Mouse (Mus musculus): Measurements from ENCODE around the gene Cacna1d. TPM values are rescaled to one million over a fixed set of nuclear protein-coding genes. Genes with fewer than 3 reads are reported as not detected.

Cacna1d gene
- polyA plus RNA-seq, 1 experiment from 2014 or later = 2.2 TPM

- H3K27me3 ChIP-seq (ENCODE audit: control insufficient read depth, insufficient read depth, low read length) = no peaks in the 10 kb centered on the region
- no peak for DNase-seq (ENCODE audit: low spot score)
Observed at GRCm38 (mm10) chr14:30474416-30474815, 16.8 kb downstream of the Cacna1d start.

DNA sequence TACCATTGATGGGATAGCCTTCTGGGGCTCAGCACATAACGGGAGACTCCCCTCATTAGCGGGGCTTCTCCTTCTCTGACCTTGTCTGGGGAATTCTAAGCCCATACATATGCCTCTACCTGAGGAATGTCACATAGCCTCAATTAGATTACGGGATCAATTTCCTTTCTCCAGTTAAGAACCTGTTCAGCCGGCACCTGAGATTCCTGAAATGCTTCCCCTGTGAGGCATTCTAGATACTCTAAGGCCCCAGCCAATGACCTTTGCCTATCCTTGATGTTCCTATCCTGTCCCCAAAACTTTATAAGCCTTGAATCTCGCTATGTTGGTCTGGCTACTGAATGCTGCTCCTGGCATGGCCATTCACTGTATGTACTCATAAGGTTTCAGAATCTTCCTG lies 17.6 kb downstream of the Cacna1d start:
- 53% methylated on average over 5 of the region's 5 CpGs for WGBS
- no peaks in the 10 kb centered on the region for H3K36me3 ChIP-seq (ENCODE audit: control insufficient read depth, insufficient read depth, low read length)
- no peak for ATAC-seq (ENCODE audit: low FRiP score, low TSS enrichment)
- H3K4me2 ChIP-seq (replicated peaks; ENCODE audit: low read depth) = no peak overlapping the region
- H3K9ac ChIP-seq (ENCODE audit: low read length) = no peak overlapping the region
- no peaks in the 10 kb centered on the region for H3K9me3 ChIP-seq (ENCODE audit: control insufficient read depth, low read length)
- no peaks in the 10 kb centered on the region for H3K27me3 ChIP-seq (ENCODE audit: control insufficient read depth, insufficient read depth, low read length)
- no peak overlapping the region for H3K27ac ChIP-seq (replicated peaks)
- no peaks in the 10 kb centered on the region for H3K4me1 ChIP-seq (replicated peaks; ENCODE audit: control insufficient read depth, insufficient read depth)
- DNase-seq (ENCODE audit: low spot score) = no peak
- TF ChIP-seq CTCF (IDR thresholded peaks at IDR 0.05; ENCODE audit: low read depth) = no peak
- TF ChIP-seq EP300 (optimal IDR thresholded peaks at IDR 0.05) = no peak
- H3K4me3 ChIP-seq (ENCODE audit: low read depth, low read length) = no peak overlapping the region

More at GRCm38 (mm10) chr14:30474416-30474815, 16.8 kb downstream of the Cacna1d start:
- Histone ChIP-seq H3K4me2 (replicated peaks; ENCODE audit: low read depth) (no peak overlapping the region), H3K36me3 (ENCODE audit: control insufficient read depth, insufficient read depth, low read length) (no peaks in the 10 kb centered on the region), H3K9me3 (ENCODE audit: control insufficient read depth, low read length) (no peaks in the 10 kb centered on the region), H3K9ac (ENCODE audit: low read length) (no peak overlapping the region), H3K4me1 (replicated peaks; ENCODE audit: control insufficient read depth, insufficient read depth) (no peaks in the 10 kb centered on the region), H3K4me3 (ENCODE audit: low read depth, low read length) (no peak overlapping the region), H3K27ac (replicated peaks) (no peak overlapping the region)
- ATAC-seq (ENCODE audit: low FRiP score, low TSS enrichment) = no peak
- TF ChIP-seq EP300 (optimal IDR thresholded peaks at IDR 0.05) (no peak), CTCF (IDR thresholded peaks at IDR 0.05; ENCODE audit: low read depth) (no peak)
- 78% methylated on average over 6 of the region's 6 CpGs for WGBS

DNA sequence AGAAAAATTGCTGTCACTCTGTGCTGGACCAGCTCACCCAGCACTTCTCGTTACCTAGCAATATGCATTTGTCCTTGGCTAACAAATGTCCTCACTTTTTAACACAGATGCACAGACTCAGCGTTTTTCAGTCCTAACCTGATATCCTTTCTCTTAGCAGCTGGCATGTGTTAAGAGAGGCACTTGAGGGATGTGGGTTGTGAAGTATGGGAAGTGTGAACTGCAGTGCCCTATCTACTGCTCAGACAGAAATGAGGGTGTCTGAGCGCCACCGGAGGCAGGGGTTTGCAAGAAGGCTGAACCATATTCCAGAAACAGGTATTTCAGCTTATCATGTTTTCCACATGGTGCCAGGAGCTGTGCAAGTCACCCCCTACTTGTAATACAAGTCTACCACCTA lies 27.9 kb downstream of the Cacna1d start:
- WGBS = 74% methylated on average over 4 of the region's 4 CpGs

DNA sequence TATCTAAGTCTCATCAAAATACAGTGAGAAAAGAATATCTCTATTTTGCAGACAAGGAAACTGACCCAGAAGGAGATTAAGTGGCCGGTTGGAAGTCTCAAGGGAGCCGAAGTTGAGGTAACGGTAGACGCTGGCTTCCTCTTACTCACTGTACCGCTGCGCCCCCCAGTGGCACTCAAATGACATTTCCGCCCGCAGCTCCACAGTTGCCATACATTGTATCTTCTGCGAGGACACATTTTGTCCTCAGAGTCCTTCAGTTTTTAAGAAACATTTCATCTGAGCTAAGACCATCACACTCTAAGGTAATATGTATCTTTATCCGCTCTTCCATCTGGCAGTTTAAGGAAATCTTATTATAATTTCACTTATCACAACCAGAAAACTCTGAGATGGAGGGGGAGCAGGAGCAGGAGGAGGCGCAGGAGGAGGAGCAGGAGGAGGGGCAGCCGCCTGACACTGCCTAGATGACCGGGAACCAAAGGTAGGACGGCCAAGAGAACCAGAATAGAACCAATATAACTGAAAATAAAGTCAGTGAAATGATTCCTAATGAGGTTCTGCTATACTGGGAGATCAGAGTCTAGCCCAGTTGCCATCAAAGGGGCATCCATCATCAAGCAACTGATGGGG lies 31.2 kb downstream of the Cacna1d start:
- peak; percentile 72 for DNase-seq (ENCODE audit: low spot score)
- TF ChIP-seq CTCF (IDR thresholded peaks at IDR 0.05; ENCODE audit: low read depth) = peak; percentile 93
- no peak for TF ChIP-seq EP300 (optimal IDR thresholded peaks at IDR 0.05)
- Histone ChIP-seq H3K4me2 (replicated peaks; ENCODE audit: low read depth) (no peak overlapping the region), H3K4me1 (replicated peaks; ENCODE audit: control insufficient read depth, insufficient read depth) (no peaks in the 10 kb centered on the region), H3K27ac (replicated peaks) (no peak overlapping the region), H3K36me3 (ENCODE audit: control insufficient read depth, insufficient read depth, low read length) (no peaks in the 10 kb centered on the region), H3K4me3 (ENCODE audit: low read depth, low read length) (no peak overlapping the region), H3K27me3 (ENCODE audit: control insufficient read depth, insufficient read depth, low read length) (no peaks in the 10 kb centered on the region), H3K9me3 (ENCODE audit: control insufficient read depth, low read length) (no peaks in the 10 kb centered on the region), H3K9ac (ENCODE audit: low read length) (no peak overlapping the region)
- 5% methylated on average over 14 of the region's 14 CpGs for WGBS
- ATAC-seq (ENCODE audit: low FRiP score, low TSS enrichment) = peak; percentile 70; the same call in 1 of the 2 replicates

More for the DNA sequence above, 27.9 kb downstream of the Cacna1d start:
- Histone ChIP-seq H3K9me3 (ENCODE audit: control insufficient read depth, low read length) (no peaks in the 10 kb centered on the region), H3K4me3 (ENCODE audit: low read depth, low read length) (no peak overlapping the region), H3K4me1 (replicated peaks; ENCODE audit: control insufficient read depth, insufficient read depth) (no peaks in the 10 kb centered on the region), H3K36me3 (ENCODE audit: control insufficient read depth, insufficient read depth, low read length) (no peaks in the 10 kb centered on the region), H3K4me2 (replicated peaks; ENCODE audit: low read depth) (no peak overlapping the region), H3K27ac (replicated peaks) (no peak overlapping the region), H3K27me3 (ENCODE audit: control insufficient read depth, insufficient read depth, low read length) (no peaks in the 10 kb centered on the region), H3K9ac (ENCODE audit: low read length) (no peak overlapping the region)
- TF ChIP-seq CTCF (IDR thresholded peaks at IDR 0.05; ENCODE audit: low read depth) (no peak), EP300 (optimal IDR thresholded peaks at IDR 0.05) (no peak)
- DNase-seq (ENCODE audit: low spot score) (no peak), ATAC-seq (ENCODE audit: low FRiP score, low TSS enrichment) (no peak)

GRCm38 (mm10) chr14:30458820-30459219 lies 32.4 kb downstream of the Cacna1d start:
- WGBS = 75% methylated on average over 3 of the region's 3 CpGs
- no peak for TF ChIP-seq EP300 (optimal IDR thresholded peaks at IDR 0.05)
- no peak for TF ChIP-seq CTCF (IDR thresholded peaks at IDR 0.05; ENCODE audit: low read depth)
- Histone ChIP-seq H3K9me3 (ENCODE audit: control insufficient read depth, low read length) (no peaks in the 10 kb centered on the region), H3K27ac (replicated peaks) (no peak overlapping the region), H3K36me3 (ENCODE audit: control insufficient read depth, insufficient read depth, low read length) (no peaks in the 10 kb centered on the region), H3K4me1 (replicated peaks; ENCODE audit: control insufficient read depth, insufficient read depth) (no peaks in the 10 kb centered on the region), H3K27me3 (ENCODE audit: control insufficient read depth, insufficient read depth, low read length) (no peaks in the 10 kb centered on the region), H3K4me2 (replicated peaks; ENCODE audit: low read depth) (no peak overlapping the region), H3K4me3 (ENCODE audit: low read depth, low read length) (no peak overlapping the region), H3K9ac (ENCODE audit: low read length) (no peak overlapping the region)
- ATAC-seq (ENCODE audit: low FRiP score, low TSS enrichment) (no peak; the same call in 1 of the 2 replicates), DNase-seq (ENCODE audit: low spot score) (no peak)

DNA sequence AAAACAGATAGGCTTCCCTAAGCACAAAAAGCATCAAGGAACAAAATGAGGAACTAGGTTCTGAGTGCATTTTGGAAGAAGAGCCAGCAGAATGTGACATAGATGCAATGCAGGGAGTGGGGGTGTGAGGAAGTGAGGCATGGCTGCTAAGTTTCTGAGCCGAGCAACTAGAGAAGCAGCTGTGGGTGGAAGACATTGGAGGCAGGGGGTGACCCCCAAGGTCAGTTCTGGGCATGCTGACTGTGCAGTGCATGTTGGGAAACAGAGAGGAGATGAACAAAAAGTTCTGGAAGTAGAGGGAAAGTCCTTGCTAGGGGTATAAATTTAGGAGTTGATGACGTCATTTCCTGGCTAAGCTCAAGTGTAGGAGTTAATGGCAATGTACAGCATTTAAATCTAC lies 33.4 kb downstream of the Cacna1d start:
- Histone ChIP-seq H3K9me3 (ENCODE audit: control insufficient read depth, low read length) (no peaks in the 10 kb centered on the region), H3K4me3 (ENCODE audit: low read depth, low read length) (no peak overlapping the region), H3K36me3 (ENCODE audit: control insufficient read depth, insufficient read depth, low read length) (no peaks in the 10 kb centered on the region), H3K4me2 (replicated peaks; ENCODE audit: low read depth) (no peak overlapping the region), H3K27me3 (ENCODE audit: control insufficient read depth, insufficient read depth, low read length) (no peaks in the 10 kb centered on the region), H3K27ac (replicated peaks) (no peak overlapping the region), H3K4me1 (replicated peaks; ENCODE audit: control insufficient read depth, insufficient read depth) (no peaks in the 10 kb centered on the region), H3K9ac (ENCODE audit: low read length) (no peak overlapping the region)
- DNase-seq (ENCODE audit: low spot score) (no peak), ATAC-seq (ENCODE audit: low FRiP score, low TSS enrichment) (no peak)
- no peak for TF ChIP-seq CTCF (IDR thresholded peaks at IDR 0.05; ENCODE audit: low read depth)
- TF ChIP-seq EP300 (optimal IDR thresholded peaks at IDR 0.05) = no peak
- WGBS = 34% methylated on average over 2 of the region's 2 CpGs

Measured in stomach, postnatal 0 days (tissue).